Mouse (Mus musculus) neural tube, embryonic 15.5 days (tissue): ENCODE results near the gene Dcun1d4. TPM values are rescaled to one million over a fixed set of nuclear protein-coding genes. Genes with fewer than 3 reads are reported as not detected.

ENCODE experiments used
- polyA plus RNA-seq: library from polyadenylated mRNA; unstranded; fragments of >200 nt; fragmentation: Nextera tagmentation; extraction: Ambion mirVana; gene quantifications from 2 replicates; pipeline ENCODE4 v1.2.1, GENCODE M21; 2015

Gene Dcun1d4
- polyA plus RNA-seq, 1 experiment from 2014 or later: 50.1 TPM

Other genes with a start within 250 kb of the Dcun1d4 start
- 37.0 and 37.8 TPM in 2 replicates for gene Fryl, start 224.4 kb upstream of the Dcun1d4 start, polyA plus RNA-seq
- gene Ociad1, start 188.2 kb upstream of the Dcun1d4 start, polyA plus RNA-seq: 376 and 411 TPM in 2 replicates
- 25.4 and 35.8 TPM in 2 replicates for gene Ociad2, start 140.0 kb upstream of the Dcun1d4 start, polyA plus RNA-seq
- 0.45 and 0.56 TPM in 2 replicates for gene Cwh43, start 74.9 kb upstream of the Dcun1d4 start, polyA plus RNA-seq
- gene Lrrc66, start 151.5 kb downstream of the Dcun1d4 start, polyA plus RNA-seq: 0.04 and 0.61 TPM in 2 replicates
- 51.5 and 55.5 TPM in 2 replicates for gene Sgcb, start 166.8 kb downstream of the Dcun1d4 start, polyA plus RNA-seq
- 0.14 TPM in 2 replicates for gene Spata18, start 170.4 kb downstream of the Dcun1d4 start, polyA plus RNA-seq